Mouse (Mus musculus) MEL (cell line): ENCODE results near the gene Ptpn14. TPM values are rescaled to one million over a fixed set of nuclear protein-coding genes. Genes with fewer than 3 reads are reported as not detected.

Source experiments
- DNase-seq: peaks from one replicate; pipeline ENCODE4 v3.0.0; 2011; ENCODE audit warnings: low read depth, low spot score
- H3K27ac ChIP-seq: 2 replicates; pipeline ENCODE4 v1.5.1; 2012; ENCODE audit warnings: low read depth, mild to moderate bottlenecking, control low read depth, low read length, moderate library complexity; ENCODE audit not compliant: control insufficient read depth
- H3K27me3 ChIP-seq, 2 experiments: fragments of 150-350 bp in 1 of 2; sonication (generic) in 1 of 2; 2 replicates each; pipeline ENCODE4 v1.6.1; 2012; ENCODE audit warnings: low read length in 2 of 2, mild to moderate bottlenecking in 2 of 2, improper control_type of control experiment in 1 of 2, moderate library complexity in 1 of 2; ENCODE audit not compliant: insufficient read depth in 2 of 2, control insufficient read depth in 1 of 2
- H3K36me3 ChIP-seq, 2 experiments: 2 replicates each; pipeline ENCODE4 v1.6.1; 2012 to 2014; ENCODE audit warnings: low read length in 2 of 2, improper control_type of control experiment in 1 of 2, inconsistent platforms in 1 of 2, mild to moderate bottlenecking in 1 of 2; ENCODE audit not compliant: insufficient read depth in 2 of 2, control insufficient read depth in 1 of 2
- H3K4me1 ChIP-seq, 2 experiments: fragments of 150-350 bp in 1 of 2; sonication (generic) in 1 of 2; 2 replicates each; pipeline ENCODE4 v1.6.1; 2012; ENCODE audit warnings: low read length in 2 of 2, improper control_type of control experiment in 1 of 2, mild to moderate bottlenecking in 1 of 2; ENCODE audit not compliant: insufficient read depth in 2 of 2, control insufficient read depth in 1 of 2
- H3K4me3 ChIP-seq, 2 experiments: fragments of 150-350 bp in 1 of 2; sonication (generic) in 1 of 2; 2 replicates each; pipeline ENCODE4 v1.5.1; 2012; ENCODE audit warnings: low read depth in 2 of 2, low read length in 2 of 2, mild to moderate bottlenecking in 2 of 2, moderate library complexity in 2 of 2, control low read depth in 1 of 2, improper control_type of control experiment in 1 of 2; ENCODE audit not compliant: control insufficient read depth in 1 of 2, insufficient read depth in 1 of 2
- H3K79me2 ChIP-seq: 2 replicates; pipeline ENCODE4 v1.6.1; 2012; ENCODE audit warnings: mild to moderate bottlenecking, low read length, moderate library complexity; ENCODE audit not compliant: control insufficient read depth, poor library complexity, insufficient read depth
- H3K9ac ChIP-seq: 2 replicates; pipeline ENCODE4 v1.6.1; 2012; ENCODE audit warnings: low read depth, mild to moderate bottlenecking, control low read depth, low read length, moderate library complexity; ENCODE audit not compliant: control insufficient read depth, poor library complexity, severe bottlenecking
- H3K9me3 ChIP-seq: fragments of 150-350 bp; sonication (generic); replicated peaks from 2 replicates; pipeline ENCODE4 v1.6.1; 2012; ENCODE audit warnings: mild to moderate bottlenecking, low read length, improper control_type of control experiment, moderate library complexity; ENCODE audit not compliant: insufficient read depth
- CHD2 ChIP-seq: IDR thresholded peaks from 2 replicates; pipeline ENCODE4 v1.6.1; 2011; ENCODE audit warnings: low read length, improper control_type of control experiment
- CTCF ChIP-seq, 3 experiments: IDR thresholded peaks in 2 of 3; conservative IDR thresholded peaks in 1 of 3; 2 replicates each; pipeline ENCODE4 v1.5.1; 2011 to 2012; ENCODE audit warnings: low read length in 3 of 3, low read depth in 2 of 3, mild to moderate bottlenecking in 2 of 3, improper control_type of control experiment in 1 of 3, inconsistent platforms in 1 of 3, mixed read lengths in 1 of 3, moderate library complexity in 1 of 3; ENCODE audit not compliant: control insufficient read depth in 1 of 3, insufficient read depth in 1 of 3, poor library complexity in 1 of 3, severe bottlenecking in 1 of 3
- E2F4 ChIP-seq: IDR thresholded peaks from 2 replicates; pipeline ENCODE4 v1.6.1; 2011; ENCODE audit warnings: low read depth, low read length, improper control_type of control experiment, borderline replicate concordance
- ELF1 ChIP-seq: IDR thresholded peaks from 2 replicates; pipeline ENCODE4 v1.6.1; 2014; ENCODE audit warnings: low read depth, mild to moderate bottlenecking, inconsistent platforms, low read length, improper control_type of control experiment, moderate library complexity
- EP300 ChIP-seq, 2 experiments: IDR thresholded peaks; 2 replicates each; pipeline ENCODE4 v1.6.1; 2011; ENCODE audit warnings: improper control_type of control experiment in 2 of 2, low read length in 2 of 2, low read depth in 1 of 2, mild to moderate bottlenecking in 1 of 2
- GABPA ChIP-seq: IDR thresholded peaks from 2 replicates; pipeline ENCODE4 v1.6.1; 2012; ENCODE audit warnings: low read depth, mild to moderate bottlenecking, inconsistent platforms, low read length, improper control_type of control experiment, moderate library complexity
- GATA1 ChIP-seq: IDR thresholded peaks from 2 replicates; pipeline ENCODE4 v1.6.1; 2011; ENCODE audit warnings: low read depth, low read length, improper control_type of control experiment
- HCFC1 ChIP-seq: IDR thresholded peaks from 2 replicates; pipeline ENCODE4 v1.6.1; 2012; ENCODE audit warnings: low read depth, mild to moderate bottlenecking, inconsistent platforms, low read length, improper control_type of control experiment, moderate library complexity
- KAT2A ChIP-seq: conservative IDR thresholded peaks from 2 replicates; pipeline ENCODE4 v1.6.1; 2012; ENCODE audit warnings: low read depth, low read length, improper control_type of control experiment, inconsistent platforms
- MAX ChIP-seq: IDR thresholded peaks from 2 replicates; pipeline ENCODE4 v1.6.1; 2011; ENCODE audit warnings: low read length, improper control_type of control experiment
- MAZ ChIP-seq: IDR thresholded peaks from 2 replicates; pipeline ENCODE4 v1.6.1; 2012; ENCODE audit warnings: low read depth, mild to moderate bottlenecking, inconsistent platforms, low read length, improper control_type of control experiment
- MXI1 ChIP-seq: IDR thresholded peaks from 2 replicates; pipeline ENCODE4 v1.6.1; 2011; ENCODE audit warnings: mild to moderate bottlenecking, low read depth, low read length, improper control_type of control experiment
- NELFE ChIP-seq: IDR thresholded peaks from 2 replicates; pipeline ENCODE4 v1.6.1; 2011; ENCODE audit warnings: low read depth, low read length, improper control_type of control experiment
- NRF1 ChIP-seq: IDR thresholded peaks from 2 replicates; pipeline ENCODE4 v1.6.1; 2014; ENCODE audit warnings: low read depth, mild to moderate bottlenecking, inconsistent platforms, low read length, improper control_type of control experiment, moderate library complexity; ENCODE audit not compliant: poor library complexity, insufficient read depth, severe bottlenecking
- RCOR1 ChIP-seq: IDR thresholded peaks from 2 replicates; pipeline ENCODE4 v1.6.1; 2012; ENCODE audit warnings: low read depth, mild to moderate bottlenecking, inconsistent platforms, low read length, improper control_type of control experiment
- SIN3A ChIP-seq: IDR thresholded peaks from 2 replicates; pipeline ENCODE4 v1.6.1; 2012; ENCODE audit warnings: low read length, improper control_type of control experiment, inconsistent platforms
- TAL1 ChIP-seq: IDR thresholded peaks from 2 replicates; pipeline ENCODE4 v1.6.1; 2012; ENCODE audit warnings: mild to moderate bottlenecking, inconsistent platforms, low read length, moderate library complexity, mixed read lengths
- TBP ChIP-seq: IDR thresholded peaks from 2 replicates; pipeline ENCODE4 v1.8.0; 2011; ENCODE audit warnings: low read depth, low read length, improper control_type of control experiment
- USF2 ChIP-seq, 2 experiments: IDR thresholded peaks; 2 replicates each; pipeline ENCODE4 v1.6.1; 2011 to 2012; ENCODE audit warnings: improper control_type of control experiment in 2 of 2, low read length in 2 of 2, borderline replicate concordance in 1 of 2, inconsistent platforms in 1 of 2, low read depth in 1 of 2, mild to moderate bottlenecking in 1 of 2; ENCODE audit not compliant: insufficient read depth in 1 of 2
- ZKSCAN1 ChIP-seq: IDR thresholded peaks from 2 replicates; pipeline ENCODE4 v1.6.1; 2012; ENCODE audit warnings: low read depth, mild to moderate bottlenecking, inconsistent platforms, low read length, improper control_type of control experiment, moderate library complexity
- ZMIZ1 ChIP-seq: IDR thresholded peaks from 2 replicates; pipeline ENCODE4 v1.6.1; 2012; ENCODE audit warnings: low read depth, mild to moderate bottlenecking, inconsistent platforms, low read length, improper control_type of control experiment, moderate library complexity
- polyA plus RNA-seq, 2 experiments: library from polyadenylated mRNA; stranded (reverse) in 1 of 2; unstranded in 1 of 2; fragments of >175 nt in 1 of 2; fragments of >200 nt in 1 of 2; gene quantifications; 2 replicates each; pipeline versions ENCODE4 v1.2.1 to v1.2.4; 2012; ENCODE audit warnings: low replicate concordance in 2 of 2, low read depth in 1 of 2; ENCODE audit not compliant: insufficient read length in 2 of 2, insufficient read depth in 1 of 2, missing spikeins in 1 of 2
- total RNA-seq: library from RNA; depleted of rRNA; stranded (reverse); fragments of 300-350 nt; gene quantifications from 2 replicates; pipeline ENCODE4 v1.2.3, GENCODE M21; 2012

Ptpn14 gene
- total and polyA plus RNA-seq, 3 experiments, result 0.62 to 1.0 TPM; not detected in 1

GRCm38 (mm10) chr1:189852051-189852450 is 124.0 kb downstream of the Ptpn14 start:
- DNase-seq, result no peak

GRCm38 (mm10) chr1:189852456-189852855 is 124.4 kb downstream of the Ptpn14 start:
- Histone ChIP-seq H3K27ac (no peak overlapping the region), H3K4me1 (peaks cover 0 to 2% of the 10 kb centered on the region in 2 experiments; a peak in 1 of 4 replicates), H3K9me3 (no peaks in the 10 kb centered on the region), H3K9ac (no peak overlapping the region), H3K4me3 (no peak overlapping the region), H3K36me3 (no peaks in the 10 kb centered on the region; a peak in 1 of 4 replicates), H3K27me3 (no peaks in the 10 kb centered on the region), H3K79me2 (no peaks in the 10 kb centered on the region)
- no peak for DNase-seq
- TF ChIP-seq TAL1 (no peak), TBP (no peak), CTCF (IDR thresholded peaks at IDR 0.05 in 2 of 3, conservative IDR thresholded peaks at IDR 0.05 in 1 of 3; ENCODE audit: control insufficient read depth in 1 of 3, insufficient read depth in 1 of 3, low read depth in 2 of 3, low read length in 3 of 3, poor library complexity in 1 of 3, severe bottlenecking in 1 of 3) (no peak), E2F4 (no peak), RCOR1 (no peak), GATA1 (no peak), NELFE (no peak)

More at GRCm38 (mm10) chr1:189852051-189852450, 124.0 kb downstream of the Ptpn14 start:
- no peaks in the 10 kb centered on the region; a peak in 1 of 4 replicates for H3K36me3 ChIP-seq
- no peaks in the 10 kb centered on the region for H3K79me2 ChIP-seq
- no peak overlapping the region for H3K27ac ChIP-seq
- H3K9me3 ChIP-seq, result no peaks in the 10 kb centered on the region
- H3K9ac ChIP-seq, result no peak overlapping the region
- no peaks in the 10 kb centered on the region for H3K27me3 ChIP-seq
- peaks cover 0 to 2% of the 10 kb centered on the region in 2 experiments; a peak in 1 of 4 replicates for H3K4me1 ChIP-seq
- TF ChIP-seq MAZ, result no peak
- TF ChIP-seq E2F4, result no peak
- no peak for TF ChIP-seq ZMIZ1
- H3K4me3 ChIP-seq, result no peak overlapping the region

- Histone ChIP-seq H3K27me3 (no peaks in the 10 kb centered on the region), H3K9me3 (no peaks in the 10 kb centered on the region), H3K36me3 (no peaks in the 10 kb centered on the region; a peak in 1 of 4 replicates), H3K9ac (peak overlapping the region; percentile 46), H3K4me1 (peaks cover 0 to 2% of the 10 kb centered on the region in 2 experiments; a peak in 1 of 4 replicates), H3K4me3 (peak overlapping the region; percentile 3 to 44), H3K79me2 (no peaks in the 10 kb centered on the region), H3K27ac (peak overlapping the region; percentile 43)
- peak; percentile 39 for DNase-seq
- TF ChIP-seq SIN3A (no peak), KAT2A (no peak), ELF1 (no peak), MXI1 (no peak), GABPA (no peak), NRF1 (no peak), ZMIZ1 (no peak), MAZ (no peak), EP300 (IDR thresholded peaks at IDR 0.05; ENCODE audit: low read depth in 1 of 2, low read length in 2 of 2) (no peak), ZKSCAN1 (no peak), TAL1 (no peak), MAX (no peak), USF2 (IDR thresholded peaks at IDR 0.05; ENCODE audit: borderline replicate concordance in 1 of 2, insufficient read depth in 1 of 2, low read depth in 1 of 2, low read length in 2 of 2) (no peak), HCFC1 (no peak), CHD2 (no peak)
Measured at GRCm38 (mm10) chr1:189854646-189855045, 126.6 kb downstream of the Ptpn14 start.
